In genomic region chr11:3443091-3443490, GRCm38 (mm10) we compare ENCODE assay signal across 21 mouse cellular contexts. TPM values are rescaled to one million over a fixed set of nuclear protein-coding genes. Genes with fewer than 3 reads are reported as not detected.
DNase-seq lines count a peak whose midpoint lies in the region; TF ChIP-seq lines count a peak whose summit lies in the region.
"Had no signal": no experiment of that assay in that cellular context is flagged by ENCODE, and none has a peak within 500 bp of the region (broad histone marks: within the 10 kb centered on the region; RNA-seq: fewer than 3 reads in every experiment).

No protein-coding gene starts in this region.

- H3K4me1 ChIP-seq in liver, adult 2 months (ENCODE audit: control insufficient read depth, insufficient read depth, low read length) = peaks cover 15% of the 10 kb centered on the region
- H3K4me1 ChIP-seq: embryonic facial prominence, embryonic 10.5 days; hindbrain, embryonic 10.5 days; intestine, embryonic 15.5 days had no signal

- whole genome bisulfite sequencing in liver, adult 2 months = 82% methylated on average over 2 of the region's 2 CpGs

- H3K36me3 ChIP-seq in liver, adult 2 months (ENCODE audit: control insufficient read depth, insufficient read depth, low read length) = no peaks in the 10 kb centered on the region
- H3K36me3 ChIP-seq: forebrain, embryonic 15.5 days; heart, embryonic 12.5 days; hindbrain, embryonic 10.5 days; intestine, embryonic 15.5 days had no signal

- H3K27ac ChIP-seq in liver, adult 2 months (replicated peaks; ENCODE audit: insufficient read depth, low read depth, low read length) = no peak overlapping the region
- H3K27ac ChIP-seq: embryonic facial prominence, embryonic 10.5 days; heart, adult 2 months; hindbrain, embryonic 10.5 days; hindbrain, embryonic 14.5 days; intestine, embryonic 15.5 days had no signal

- H3K9ac ChIP-seq in liver, adult 2 months (ENCODE audit: low read depth, low read length) = no peak overlapping the region
- H3K9ac ChIP-seq: forebrain, embryonic 15.5 days; heart, embryonic 12.5 days; hindbrain, embryonic 14.5 days; intestine, embryonic 15.5 days had no signal

- no peak for TF ChIP-seq POLR2A in liver, adult 2 months (IDR thresholded peaks at IDR 0.05; ENCODE audit: extremely low read depth, insufficient read depth, low read length)

- H3K79me2 ChIP-seq in liver, adult 2 months (ENCODE audit: control insufficient read depth, insufficient read depth, low read length) = peaks cover 47% of the 10 kb centered on the region

- no peak for TF ChIP-seq CTCF in liver, adult 2 months (IDR thresholded peaks at IDR 0.05; ENCODE audit: low read depth, low read length)

- no peaks in the 10 kb centered on the region for H3K27me3 ChIP-seq in liver, adult 2 months (ENCODE audit: control insufficient read depth, insufficient read depth, low read length)
- H3K27me3 ChIP-seq: forebrain, embryonic 15.5 days; heart, embryonic 12.5 days; intestine, embryonic 15.5 days had no signal

- peak; percentile 47 for DNase-seq in liver, adult 2 months (ENCODE audit: extremely low read depth, low read depth, low spot score)
- DNase-seq in liver (no peak), 3T3-L1 (ENCODE audit: low read depth, low spot score) (peak; percentile 77), NIH3T3 (ENCODE audit: low read depth) (peak; percentile 45)
- DNase-seq in fibroblast of lung, adult 2 months (ENCODE audit: low read depth) = peak; percentile 61
- no peak for DNase-seq in layer of hippocampus, postnatal 14 days (ENCODE audit: low spot score in 2 of 2)
- no peak for DNase-seq in spleen, adult 18-20 months
- DNase-seq in urinary bladder, adult 2 months (ENCODE audit: low spot score) = no peak
- DNase-seq: adrenal gland, postnatal 10 days; cerebellum, adult 11-12 months; cerebellum, adult 9-10 months; gastrocnemius, postnatal 10 days; heart, adult 2 months had no signal

- no peak overlapping the region for H3K4me3 ChIP-seq in liver, adult 2 months (ENCODE audit: insufficient read depth, low read depth, low read length)
- H3K4me3 ChIP-seq: embryonic facial prominence, embryonic 10.5 days; erythroblast, embryonic 14.5 days; forebrain, embryonic 15.5 days; heart, adult 2 months; heart, embryonic 12.5 days; hindbrain, embryonic 10.5 days; intestine, embryonic 15.5 days had no signal

RNA-seq across cellular contexts. Expression of gene Rnf185, which starts 9.1 kb away (rescaled TPM):
- total RNA-seq in liver, adult 2 months (2014; rRNA removed) = 11.2 and 14.8 TPM in 2 replicates
- 28.7 and 33.3 TPM in 2 replicates for polyA plus RNA-seq in liver, adult 2 months (2012; rRNA removed)
- total RNA-seq in layer of hippocampus, postnatal 14 days (2021) = 10 to 100 TPM; 22.9 to 24.9 TPM
- polyA plus RNA-seq in urinary bladder, adult 2 months (2012; rRNA removed) = 27.0 and 28.2 TPM in 2 replicates

RNA-seq across cellular contexts. Expression of gene Limk2, which starts 34.1 kb away (rescaled TPM):
- total RNA-seq in liver, adult 2 months (2014; rRNA removed) = 7.2 TPM in 2 replicates
- 6.1 and 9.1 TPM in 2 replicates for polyA plus RNA-seq in liver, adult 2 months (2012; rRNA removed)
- 100 to 1,000 TPM in 1 of 2 experiments, 10 to 100 TPM in 1; 98.7 to 113 TPM for total RNA-seq in layer of hippocampus, postnatal 14 days (2021)
- polyA plus RNA-seq in urinary bladder, adult 2 months (2012; rRNA removed) = 78.9 and 96.8 TPM in 2 replicates

RNA-seq across cellular contexts. Expression of gene Pla2g3, which starts 45.0 kb away (rescaled TPM):
- total RNA-seq in liver, adult 2 months (2014; rRNA removed) = not detected in 2 replicates
- 0.06 TPM in 1 of 2 replicates, not detected in the other for polyA plus RNA-seq in liver, adult 2 months (2012; rRNA removed)
- 10 to 100 TPM in 1 of 2 experiments, 1 to 10 TPM in 1; 7.1 to 13.0 TPM for total RNA-seq in layer of hippocampus, postnatal 14 days (2021)
- polyA plus RNA-seq in urinary bladder, adult 2 months (2012; rRNA removed) = 0.66 and 0.74 TPM in 2 replicates
- total RNA-seq: heart, postnatal 25 days had no signal
- polyA plus RNA-seq: erythroblast, embryonic 14.5 days had no signal

Comparison
In these comparisons a context has a peak if more than half of its experiments do, and no peak if none do; other contexts are left out.
1. DNase-seq: peak in liver, adult 2 months (single experiment), 3T3-L1 (single experiment), NIH3T3 (single experiment) and fibroblast of lung, adult 2 months (single experiment); none in liver (single experiment), layer of hippocampus, postnatal 14 days (0 of 2), spleen, adult 18-20 months (0 of 2) and urinary bladder, adult 2 months (single experiment).
2. RNA of gene Limk2, which starts 34.1 kb away (total RNA-seq): 98.7 to 113 TPM in layer of hippocampus, postnatal 14 days; 7.2 TPM in liver, adult 2 months; every median in the first group is over 10 times any median in the second.